Mouse (Mus musculus) retina, adult 2 months (tissue): Measurements from ENCODE around the gene Dscam.
"Not testable (repeated sequence)": the region's sequence is repeated elsewhere in the genome, so short reads cannot be mapped to it uniquely, and the experiment has no call there.

Experiments
- DNase-seq: peaks from one replicate; pipeline ENCODE4 v3.0.0-alpha.2; 2012; ENCODE audit warnings: low read depth, low spot score

The Dscam gene

DNA sequence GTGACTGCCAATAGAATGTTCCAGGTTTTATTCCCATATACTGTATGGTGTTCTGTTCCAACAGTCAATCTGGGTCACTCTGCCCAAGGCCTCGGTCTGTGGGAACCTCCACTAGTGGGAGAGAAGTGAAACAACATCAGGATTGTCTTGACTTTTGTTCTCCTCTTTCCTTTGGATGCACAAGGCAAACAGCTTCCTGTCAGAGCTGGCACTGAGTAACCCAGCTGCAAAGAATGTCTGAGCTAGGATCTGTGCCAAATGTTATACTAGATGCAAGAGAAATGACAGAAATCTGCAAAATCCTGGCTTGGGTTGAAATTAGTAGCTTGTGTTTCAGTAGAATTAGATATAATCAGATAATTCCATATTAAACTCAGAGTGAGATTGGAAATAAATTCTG, 282.5 kb downstream of the Dscam start:
- no peak for DNase-seq

DNA sequence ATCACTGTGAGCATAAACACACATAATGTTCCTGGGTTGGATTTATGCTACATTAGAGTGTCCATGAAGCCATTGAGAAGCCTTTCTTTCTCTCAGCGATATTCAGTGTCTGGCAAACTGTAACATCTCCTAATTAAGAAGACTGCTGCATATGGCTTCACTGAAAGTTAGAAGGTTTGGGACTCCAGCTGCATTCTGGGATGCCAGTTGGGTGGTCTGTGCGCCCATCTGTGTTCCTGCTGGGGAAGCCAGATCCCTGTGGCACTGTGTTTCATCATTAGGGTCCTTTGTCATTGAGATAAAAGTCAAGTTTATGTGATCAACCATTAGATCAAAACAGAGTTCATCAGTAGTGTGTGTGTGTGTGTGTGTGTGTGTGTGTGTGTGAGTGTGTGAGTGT, 284.7 kb downstream of the Dscam start:
- no peak for DNase-seq

DNA sequence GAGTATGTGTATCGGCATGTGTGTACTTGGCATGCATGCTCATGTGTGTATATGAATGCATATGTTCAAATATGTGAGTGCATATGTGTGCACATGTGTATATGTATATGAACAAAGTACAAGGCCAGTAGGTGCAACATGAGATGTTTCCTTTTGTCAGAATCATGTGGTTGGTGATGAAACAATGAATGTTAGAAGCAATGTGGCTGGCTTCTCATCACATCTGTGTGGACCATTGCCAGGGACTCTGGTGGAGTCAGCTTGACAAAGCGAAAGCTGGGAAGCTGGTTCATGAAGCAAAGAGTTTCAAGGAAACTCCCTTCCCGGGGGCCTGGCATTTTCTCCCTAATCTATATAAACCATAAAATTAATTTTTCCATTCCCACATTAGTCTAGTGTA, 286.0 kb downstream of the Dscam start:
- DNase-seq, result not testable (repeated sequence)

DNA sequence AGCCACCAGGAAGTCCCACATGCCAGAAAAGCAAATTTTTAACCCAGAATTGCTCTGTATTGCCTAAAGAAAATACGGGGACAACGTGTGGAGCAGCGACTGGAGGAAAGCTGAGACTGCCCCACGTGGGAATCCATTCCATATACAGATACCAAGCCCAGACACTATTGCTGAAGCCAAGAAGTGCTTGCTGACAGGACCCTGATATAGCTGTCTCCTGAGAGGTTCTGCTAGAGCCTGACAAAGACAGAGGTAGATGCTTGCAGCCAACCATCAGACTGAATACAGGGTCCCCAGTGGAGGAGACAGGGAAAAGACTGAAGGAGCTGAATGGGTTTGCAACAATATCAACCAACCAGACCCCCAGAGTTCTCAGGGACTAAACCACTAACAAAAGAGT, 293.3 kb downstream of the Dscam start:
- DNase-seq, result no peak

- no peak for DNase-seq
Measured at GRCm38 (mm10) chr16:96872799-96873198, 297.8 kb downstream of the Dscam start.

- DNase-seq, result no peak
Measured at GRCm38 (mm10) chr16:96857571-96857970, 313.0 kb downstream of the Dscam start.

- DNase-seq, result no peak
Measured at GRCm38 (mm10) chr16:96855060-96855459, 315.5 kb downstream of the Dscam start.

GRCm38 (mm10) chr16:96852383-96852782, 318.2 kb downstream of the Dscam start:
- DNase-seq, result no peak

- no peak for DNase-seq
Measured at GRCm38 (mm10) chr16:96848916-96849315, 321.6 kb downstream of the Dscam start.

DNA sequence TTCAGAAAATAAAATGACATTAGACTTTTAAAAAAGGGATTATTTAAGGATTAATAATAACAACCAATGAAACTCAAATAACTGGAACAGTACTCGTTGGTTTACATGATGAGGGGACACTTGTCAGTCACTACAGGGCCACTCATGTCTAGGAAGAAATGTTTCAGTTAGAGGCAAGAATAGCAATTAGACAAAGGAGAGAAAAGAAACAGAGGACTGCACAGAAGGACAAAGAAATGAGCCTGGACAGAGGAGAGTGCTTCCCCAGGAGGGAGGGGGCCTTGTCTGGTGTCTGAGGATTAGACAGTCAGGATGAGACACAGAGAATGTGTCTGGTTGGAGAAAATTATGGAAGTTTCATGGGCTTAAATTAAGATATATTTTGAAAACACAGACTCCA, 324.0 kb downstream of the Dscam start:
- no peak for DNase-seq

GRCm38 (mm10) chr16:96846113-96846512, 324.4 kb downstream of the Dscam start:
- no peak for DNase-seq

DNA sequence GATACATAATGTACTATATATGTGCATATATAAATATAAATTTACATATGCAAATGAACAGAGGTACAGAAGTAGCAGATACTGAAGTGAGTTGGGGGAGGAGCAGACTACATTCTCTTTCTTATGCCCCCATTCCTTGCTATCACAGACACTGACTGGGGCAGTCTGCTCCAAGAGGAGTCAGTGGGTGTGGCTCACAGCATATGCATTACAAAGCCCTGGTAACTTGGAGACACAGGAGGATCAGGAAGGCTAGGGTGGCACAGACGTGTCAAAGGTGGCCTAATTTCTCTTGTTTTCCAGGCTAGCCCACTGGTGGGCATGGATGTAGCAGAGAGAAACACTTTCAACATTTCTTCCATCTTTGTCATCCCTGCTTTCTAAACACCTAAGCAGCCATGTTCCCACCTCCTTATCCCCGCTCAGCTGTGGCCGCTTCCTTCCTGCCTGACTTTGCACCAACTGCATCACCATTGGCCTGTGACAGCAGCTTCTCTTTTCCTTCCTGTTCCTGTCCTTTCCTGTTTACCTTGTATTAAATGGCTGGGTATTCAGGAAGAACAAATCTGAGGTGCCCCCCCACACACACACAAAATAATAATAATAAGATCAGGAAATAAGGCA, 325.0 kb downstream of the Dscam start:
- no peak for DNase-seq

DNA sequence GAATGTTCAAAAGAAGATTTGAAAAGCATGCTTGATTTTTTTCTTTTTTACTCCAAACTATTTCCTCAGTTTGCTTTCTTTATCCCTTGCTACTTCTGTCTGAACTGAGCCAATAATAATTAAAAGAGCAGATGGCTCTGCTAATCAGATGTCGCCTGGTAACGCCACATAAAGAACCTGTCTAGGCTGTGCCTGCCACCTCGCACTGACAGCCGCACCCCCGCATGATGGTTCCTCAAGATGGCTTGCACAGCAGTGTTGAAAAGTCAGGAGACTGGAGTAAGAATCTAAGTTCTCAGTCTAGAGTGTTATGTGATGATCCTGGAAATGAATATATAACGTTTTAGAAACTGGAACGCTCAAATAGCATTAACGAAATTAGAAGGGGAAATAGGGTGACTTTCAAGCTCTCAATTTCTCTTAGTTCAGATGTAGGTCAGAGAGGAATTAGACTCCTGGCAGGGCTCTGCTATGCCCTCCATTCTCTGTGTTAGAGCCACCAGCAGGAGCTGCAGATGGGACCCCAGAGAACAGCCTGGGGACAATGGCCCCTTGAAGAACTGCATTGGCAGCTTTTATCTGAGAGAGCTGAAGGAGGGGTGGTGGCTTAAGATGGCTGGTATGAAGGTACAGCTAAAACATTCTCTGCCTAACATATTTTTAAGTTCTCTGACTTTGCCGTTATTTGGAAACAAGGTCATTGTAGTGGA, 326.7 kb downstream of the Dscam start:
- DNase-seq, result peak; percentile 15

DNA sequence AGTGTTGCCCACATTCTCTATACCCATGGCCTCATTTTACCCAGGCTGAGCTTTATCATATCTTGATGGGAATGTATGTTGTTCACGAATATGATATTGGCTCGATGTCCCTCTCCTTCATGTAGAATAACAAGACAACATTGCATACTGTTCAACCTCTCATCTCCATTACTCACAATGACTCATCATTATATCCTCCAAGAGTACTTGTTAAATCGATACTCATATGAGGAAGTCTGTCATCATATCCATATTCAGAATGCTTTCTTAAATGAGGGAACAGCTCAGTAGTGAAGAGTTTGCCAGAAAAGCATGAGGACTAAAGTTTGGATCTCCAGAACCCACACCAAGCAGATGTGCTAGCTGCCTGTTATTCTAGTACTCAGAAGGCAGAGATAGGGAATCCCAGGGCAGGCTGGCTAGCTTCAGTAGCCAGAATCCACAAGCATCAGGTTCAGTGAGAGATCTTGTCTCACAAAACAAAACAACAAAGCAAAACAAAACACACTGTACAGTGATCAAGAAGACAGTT, 327.7 kb downstream of the Dscam start:
- DNase-seq, result no peak

GRCm38 (mm10) chr16:96819649-96820048, 350.9 kb downstream of the Dscam start:
- DNase-seq, result peak; percentile 40

- DNase-seq, result no peak
Measured at GRCm38 (mm10) chr16:96806298-96806697, 364.3 kb downstream of the Dscam start.

DNA sequence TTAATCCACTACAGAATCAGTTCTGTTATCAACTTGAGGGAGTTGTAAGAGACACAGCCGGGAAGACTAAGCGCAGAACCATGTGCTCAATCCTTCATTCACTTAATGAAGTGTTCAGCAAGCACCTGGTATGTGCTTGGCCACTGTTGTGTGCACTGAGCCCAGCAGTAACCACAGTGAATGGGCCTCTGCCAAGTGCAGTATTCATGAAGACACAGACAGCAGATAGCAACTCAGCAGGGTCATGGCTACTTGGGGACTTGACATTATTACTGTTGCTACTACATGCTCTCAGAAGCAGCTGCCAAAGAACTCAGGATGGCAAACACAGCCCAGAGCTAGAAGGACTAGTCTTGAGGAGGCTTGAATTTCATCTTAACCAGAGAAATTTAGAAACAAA, 367.9 kb downstream of the Dscam start:
- DNase-seq, result no peak

- DNase-seq, result no peak
Measured at GRCm38 (mm10) chr16:96801650-96802237, 368.8 kb downstream of the Dscam start.

- peak; percentile 25 for DNase-seq
Measured at GRCm38 (mm10) chr16:96795431-96795830, 375.1 kb downstream of the Dscam start.

- DNase-seq, result no peak
Measured at GRCm38 (mm10) chr16:96791307-96791706, 379.2 kb downstream of the Dscam start.

DNA sequence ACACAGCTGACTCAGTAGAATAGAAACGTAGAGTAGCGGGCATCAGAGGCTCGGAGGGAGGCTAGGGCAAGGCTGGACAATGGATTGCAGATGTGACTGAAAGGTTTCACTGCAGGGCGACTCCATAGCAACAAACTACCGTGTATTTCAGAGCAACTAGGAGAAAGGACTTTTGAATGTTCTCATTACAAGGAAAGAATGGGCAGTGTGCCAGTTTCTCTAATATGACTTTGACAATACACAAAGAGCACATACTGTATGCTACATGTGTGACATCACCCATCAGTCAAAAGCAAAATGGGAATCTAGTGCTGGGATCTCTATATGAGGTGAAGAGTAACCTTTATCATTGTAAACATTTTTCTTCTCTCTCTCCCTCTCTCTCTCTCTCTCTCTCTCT, 382.3 kb downstream of the Dscam start:
- no peak for DNase-seq

- DNase-seq, result no peak
Measured at GRCm38 (mm10) chr16:96779021-96779420, 391.5 kb downstream of the Dscam start.

- DNase-seq, result no peak
Measured at GRCm38 (mm10) chr16:96774245-96774644, 396.3 kb downstream of the Dscam start.
